Mouse (Mus musculus) gastrocnemius, postnatal 36 days (tissue): ENCODE results near the gene Dnaaf2. TPM values are rescaled to one million over a fixed set of nuclear protein-coding genes. Genes with fewer than 3 reads are reported as not detected.

Source experiments
- DNase-seq, 2 experiments: peaks; one replicate each; pipeline ENCODE4 v3.0.0; 2022
- intact Hi-C: fragments of 180-260 bp; cut with DNase I; formaldehyde crosslinking; loops from one replicate; pipeline ENCODE4 v1.15.1; 2025
- long read RNA-seq, 2 experiments: library from polyadenylated mRNA; stranded (forward); transcript quantifications; one replicate each; pipeline ENCODE4 v2.0.0; 2021
- total RNA-seq, 2 experiments: library from RNA; stranded (reverse); gene quantifications; 2 replicates each; pipeline ENCODE4 v1.2.3; 2021

The Dnaaf2 gene
- under 1 TPM; 0.33 to 0.44 TPM for total RNA-seq
- long read RNA-seq, experiment 1, partial matches to known transcripts, result 0 of 4 reads
- long read RNA-seq, experiment 1, other reads (novel, unspliced or antisense), result 0 of 4 reads
- long read RNA-seq, experiment 2, partial matches to known transcripts, result 0 of 4 reads
- long read RNA-seq, experiment 2, other reads (novel, unspliced or antisense), result 0 of 4 reads

DNA sequence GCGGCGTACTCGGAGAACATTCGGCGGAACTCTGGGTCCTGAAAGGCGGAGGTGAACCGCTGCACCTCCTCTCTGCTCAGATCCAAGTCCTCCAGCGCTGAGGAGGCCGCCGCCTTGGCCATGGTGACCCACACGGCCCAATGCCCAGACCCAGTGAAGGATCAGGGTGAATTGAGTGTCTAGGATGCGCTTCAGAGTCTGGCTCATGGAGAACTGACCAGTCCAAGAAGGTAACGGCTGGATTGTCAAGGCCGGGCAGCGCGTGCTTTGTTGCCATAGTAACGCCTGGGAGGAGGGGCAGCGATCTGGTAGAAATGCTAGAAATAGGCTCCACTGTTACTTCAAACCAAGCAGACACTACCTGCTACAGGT lies at the start of gene Dnaaf2:
TSS of gene Dnaaf2 (minus strand) at position 266 of the 372 bp plus-strand sequence.
- peak; percentile 15 to 40 for DNase-seq
- intact Hi-C loops, result no loop called here

DNA sequence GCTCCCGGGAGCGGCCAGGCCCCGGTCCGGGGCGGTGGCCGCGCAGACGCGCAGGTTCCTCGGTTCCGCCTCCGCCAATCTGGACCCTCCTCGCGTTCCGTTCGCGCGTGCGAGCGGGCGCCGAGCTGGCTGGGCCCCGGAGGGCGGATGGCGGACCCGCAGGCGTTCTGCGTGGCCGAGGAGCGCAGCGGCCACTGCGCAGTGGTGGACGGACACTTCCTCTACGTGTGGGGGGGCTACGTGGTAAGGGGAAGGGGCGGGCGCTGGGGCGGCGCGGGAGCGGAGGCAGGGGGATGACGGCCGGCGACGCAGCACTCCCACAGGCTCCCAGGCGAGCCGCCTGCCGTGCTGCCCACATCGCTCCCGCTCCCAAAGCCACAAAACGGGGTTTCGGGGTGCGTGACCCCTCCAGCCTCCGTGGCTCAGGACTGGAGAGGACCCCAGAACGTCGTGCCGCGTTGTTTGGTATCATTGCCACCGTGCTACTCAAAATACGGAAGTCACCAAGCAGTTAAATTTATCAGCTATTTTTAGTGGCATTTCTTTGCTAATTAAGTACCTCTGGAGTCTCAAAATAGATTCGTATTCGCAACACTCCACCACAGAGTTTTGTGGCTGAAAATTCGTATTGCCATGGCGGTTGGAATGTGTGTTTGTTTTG lies 43.7 kb upstream of the Dnaaf2 start:
- peak; percentile 62 to 69 for DNase-seq
- intact Hi-C loops, result loop anchor here (5.0 kb wide), 1 partner anchor 55 kb away; the partner anchor contains the start of gene Klhdc2

DNA sequence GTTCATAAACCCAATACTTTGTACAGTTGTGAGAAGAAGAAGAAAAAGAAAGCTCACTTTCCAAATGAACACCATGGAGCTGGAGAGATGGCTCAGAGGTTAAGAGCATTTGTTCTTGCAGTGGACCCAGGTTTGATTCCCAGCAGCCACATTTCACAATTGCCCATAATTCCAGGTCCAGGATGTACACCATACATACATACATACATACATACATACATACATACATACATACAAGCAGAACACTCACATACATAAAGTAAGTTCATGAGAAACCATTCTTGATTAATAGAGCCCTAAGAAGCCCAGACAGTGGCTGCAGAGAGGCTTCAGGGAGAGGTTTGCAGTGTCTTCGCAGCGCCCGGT lies 43.2 kb upstream of the Dnaaf2 start:
- DNase-seq, result no peak
- intact Hi-C loops, result loop anchor here (5.0 kb wide), 1 partner anchor 56 kb away; the partner anchor contains the start of gene Klhdc2

DNA sequence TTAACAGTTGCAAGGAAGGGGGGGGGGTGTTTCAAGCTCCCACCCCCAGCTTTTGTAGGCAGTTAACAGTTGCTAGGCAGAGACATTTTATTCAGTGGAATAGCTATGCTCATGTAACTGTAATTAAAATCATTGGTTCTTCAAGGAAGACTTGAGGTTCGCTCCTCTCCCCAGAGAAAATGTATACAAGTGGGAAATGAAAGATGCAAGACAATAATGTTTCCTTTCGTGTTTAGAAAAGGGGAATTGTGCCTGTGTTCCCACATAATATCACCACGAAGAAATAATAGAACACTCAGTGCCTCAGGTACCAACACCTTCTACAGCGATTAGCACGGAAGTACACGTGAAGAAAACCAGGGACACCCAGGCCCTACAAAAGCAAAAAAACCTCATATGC lies 42.6 kb upstream of the Dnaaf2 start, which contains the start of gene Klhdc1:
TSS of gene Klhdc1 (plus strand) at position 301 of the 400 bp plus-strand sequence.
- no peak for DNase-seq
- intact Hi-C loops, result loop anchor here (5.0 kb wide), 1 partner anchor 56 kb away; the partner anchor contains the start of gene Klhdc2

DNA sequence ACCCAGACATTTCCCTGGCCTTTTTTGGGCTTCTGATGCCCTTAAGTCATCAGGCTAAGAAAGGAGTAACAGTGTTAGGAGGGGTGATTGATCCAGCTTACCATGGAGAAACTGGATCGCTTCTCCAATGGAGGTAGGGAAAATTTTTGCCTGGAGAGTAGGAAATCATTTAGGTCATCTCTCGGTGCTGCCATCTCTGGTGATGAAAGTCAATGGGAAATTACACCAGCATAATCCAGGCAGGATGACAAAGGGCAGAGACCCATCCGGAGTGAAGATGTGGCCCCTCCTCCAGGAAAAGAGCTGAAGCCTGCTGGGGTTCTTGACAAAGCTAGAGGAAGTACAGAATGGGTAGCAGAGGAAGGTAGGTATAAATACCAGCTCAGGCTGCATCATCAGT lies 40.1 kb upstream of the Dnaaf2 start:
- intact Hi-C loops, result loop anchor here (5.0 kb wide), 1 partner anchor 44 kb away; no protein-coding TSS in a partner anchor
- no peak for DNase-seq

DNA sequence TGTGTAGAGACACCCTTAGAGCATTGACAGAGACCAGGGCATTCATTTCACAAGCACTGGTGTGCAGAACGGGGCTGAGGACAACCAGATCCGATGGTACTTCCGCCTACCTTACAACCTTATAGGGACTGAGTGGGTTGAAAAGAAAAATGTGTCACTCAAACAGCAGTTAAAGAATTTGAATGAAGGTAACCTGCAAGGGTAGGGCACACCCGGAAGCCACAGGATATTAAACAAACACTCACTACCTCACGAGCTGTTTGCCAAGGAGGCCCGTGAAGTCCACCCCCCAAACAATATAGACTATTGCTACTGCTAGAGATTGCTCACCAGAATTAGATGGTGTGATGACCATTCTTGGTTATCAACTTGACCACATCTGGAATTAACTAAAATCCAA lies 37.6 kb upstream of the Dnaaf2 start:
- intact Hi-C loops, result loop anchor here (5.0 kb wide), 1 partner anchor 47 kb away; no protein-coding TSS in a partner anchor
- no peak for DNase-seq

DNA sequence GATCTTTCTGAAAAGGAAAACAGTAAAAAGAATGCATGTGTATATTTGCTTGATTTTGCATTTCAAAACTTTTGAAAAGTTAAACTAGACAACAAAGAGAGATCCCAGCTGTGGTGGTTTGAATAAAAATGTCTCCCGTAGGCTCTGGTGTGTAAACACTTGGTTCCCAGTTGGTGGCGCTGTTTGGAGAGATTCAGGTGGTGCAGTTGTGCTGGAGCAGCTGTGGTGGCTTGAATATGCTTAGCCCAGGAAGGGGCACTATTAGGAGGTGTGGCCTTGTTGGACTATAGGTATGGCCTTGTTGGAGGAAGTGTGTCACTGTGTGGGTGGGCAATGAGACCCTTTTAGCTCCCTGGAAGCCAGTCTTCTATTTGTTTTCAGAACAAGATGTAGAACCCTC lies 31.0 kb upstream of the Dnaaf2 start:
- DNase-seq, result no peak
- intact Hi-C loops, result no loop called here

DNA sequence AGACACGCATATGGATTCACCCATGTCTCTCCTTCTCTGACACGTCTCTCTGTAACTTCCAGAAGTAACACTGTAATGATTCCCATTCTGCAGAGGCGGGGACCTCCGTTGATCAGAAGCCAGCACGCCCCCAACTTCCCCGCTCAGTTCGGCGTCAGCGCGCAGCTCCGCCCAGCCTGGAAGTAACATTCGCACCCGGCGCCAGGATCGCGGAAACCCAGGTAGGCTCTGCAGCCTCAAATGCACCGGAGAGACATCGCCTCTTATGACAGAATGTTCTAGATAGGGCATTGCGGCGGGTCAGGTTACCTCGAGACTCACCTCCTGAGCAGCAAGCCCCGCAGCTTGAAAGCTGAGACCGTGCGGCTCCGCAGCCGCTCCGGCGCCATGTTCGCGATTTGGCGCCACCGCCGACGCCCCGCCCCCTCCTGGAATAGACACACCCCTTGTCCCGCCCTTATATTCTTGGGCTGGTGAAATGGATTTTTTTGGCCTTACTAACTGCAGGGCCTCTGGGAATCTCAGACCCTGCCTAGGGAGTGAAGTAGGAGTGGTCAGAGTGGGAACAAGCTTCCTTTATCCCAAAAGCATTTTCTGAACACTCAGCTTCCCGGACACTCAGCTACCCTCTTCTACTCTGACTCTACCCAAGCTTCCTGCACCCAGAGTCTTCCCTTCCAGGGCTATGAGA lies 29.7 kb upstream of the Dnaaf2 start, which contains the start of gene Pole2:
TSS of gene Pole2 (minus strand) at position 420 of the 691 bp plus-strand sequence.
- intact Hi-C loops, result no loop called here

DNA sequence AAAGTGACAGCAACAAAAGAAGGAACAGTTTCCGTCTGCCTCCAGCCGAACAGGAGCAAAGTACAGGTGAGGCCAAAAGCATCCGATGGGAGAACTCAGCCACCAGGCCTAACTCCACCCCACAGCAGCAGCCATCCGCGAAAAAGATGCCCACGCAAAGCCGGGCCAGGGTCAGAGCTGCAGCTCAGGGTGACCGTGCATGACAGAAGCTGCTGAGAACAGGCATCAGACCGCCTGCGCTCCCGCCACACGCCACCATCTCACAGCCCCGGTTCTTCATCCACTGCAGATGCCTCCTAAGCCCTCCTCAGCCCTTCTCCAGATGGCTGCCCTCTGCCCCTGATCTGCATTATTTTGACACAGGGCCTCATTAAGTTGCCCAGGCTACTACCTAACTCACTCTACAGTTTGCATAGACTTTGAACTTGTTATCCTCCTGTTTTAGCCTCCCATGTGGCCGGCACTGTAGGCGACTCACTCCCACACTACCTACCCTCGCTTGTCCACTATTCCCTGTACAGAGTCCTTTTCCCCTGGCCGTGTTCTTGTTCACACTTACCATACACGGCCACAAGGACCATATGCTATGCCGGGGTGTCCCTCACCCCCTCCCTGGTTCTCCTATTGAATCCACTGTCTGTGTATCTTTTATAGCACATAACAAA lies 22.5 kb upstream of the Dnaaf2 start:
- DNase-seq, result no peak
- intact Hi-C loops, result no loop called here

More for the DNA sequence above, 29.7 kb upstream of the Dnaaf2 start, which contains the start of gene Pole2:
- peak; percentile 87 to 90 for DNase-seq

DNA sequence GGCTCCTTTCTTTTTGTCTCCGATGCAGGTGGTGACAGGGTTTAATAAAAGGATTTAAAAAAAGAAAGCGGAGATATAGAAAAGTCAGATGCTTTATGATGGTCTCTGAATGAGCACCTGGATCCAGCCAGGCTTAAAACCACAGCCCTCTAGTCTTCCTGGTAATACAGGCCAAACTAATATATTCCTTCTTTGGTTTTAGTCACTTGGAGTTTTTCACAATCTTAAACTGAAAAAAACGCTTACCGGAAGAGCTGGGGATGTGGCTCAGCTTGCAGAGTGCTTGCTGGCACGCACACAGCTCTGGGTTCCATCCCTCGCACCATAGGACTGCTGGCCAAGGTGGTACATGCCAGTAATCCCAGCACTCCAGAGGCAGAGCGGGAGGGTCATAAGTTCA lies 18.4 kb upstream of the Dnaaf2 start:
- no peak for DNase-seq
- intact Hi-C loops, result no loop called here

DNA sequence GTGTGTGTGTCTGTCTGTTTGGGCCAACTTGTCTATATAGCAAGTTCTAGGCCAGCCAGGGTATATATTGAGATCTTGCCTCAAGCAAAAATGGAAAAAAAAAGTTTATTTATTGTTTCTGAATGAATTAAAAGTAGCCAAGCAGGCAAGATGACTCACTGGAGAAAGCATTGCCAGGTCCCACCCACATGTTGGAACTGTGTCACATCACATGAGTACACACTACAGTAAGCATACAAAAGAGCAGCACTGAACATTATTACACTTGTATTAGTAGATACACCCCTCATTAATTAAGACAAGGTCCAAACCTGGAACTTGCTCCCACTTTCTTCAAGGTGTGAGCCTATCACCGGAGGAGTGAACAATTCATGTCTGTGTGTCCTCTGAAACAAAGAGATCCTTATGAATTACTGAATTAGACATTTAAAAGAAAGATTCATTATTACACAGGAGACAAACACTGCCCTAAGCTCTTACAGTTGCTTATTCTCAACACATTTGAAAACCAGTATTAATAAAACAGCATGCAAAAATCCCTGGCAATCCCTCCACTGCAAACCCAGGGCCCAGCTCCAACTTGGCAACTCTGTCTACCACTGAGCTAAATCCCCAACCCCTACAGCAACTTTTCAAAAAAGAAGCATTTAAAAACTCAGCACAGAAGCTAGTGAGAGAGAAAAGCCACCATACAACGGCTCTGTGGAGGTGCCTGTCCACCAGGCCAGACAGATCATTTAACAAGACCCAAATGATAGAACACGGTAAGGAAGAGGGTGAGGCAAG lies 17.0 kb upstream of the Dnaaf2 start:
- intact Hi-C loops, result loop anchor here (5.0 kb wide), 2 partner anchors 97 to 117 kb away; no protein-coding TSS in a partner anchor
- peak; percentile 57 to 72 for DNase-seq

DNA sequence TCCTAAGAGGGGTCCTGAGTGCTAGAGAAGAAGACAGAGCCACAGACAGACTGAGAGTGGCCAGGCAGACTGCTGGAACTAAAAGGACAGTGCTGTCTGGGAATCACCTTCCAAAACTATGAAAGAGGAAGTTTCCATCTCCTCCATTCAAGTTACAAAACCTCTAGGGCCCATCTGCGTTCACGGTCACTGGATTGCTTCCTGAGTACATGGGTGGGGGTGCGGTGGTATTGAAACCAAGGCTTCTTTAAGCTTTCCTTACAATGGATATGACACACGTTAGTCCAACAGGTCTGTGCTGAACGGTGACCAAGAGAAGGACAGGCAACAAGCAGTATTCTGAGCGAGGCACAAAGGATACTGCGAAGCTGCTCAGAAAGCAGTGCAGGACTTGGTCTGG lies 16.2 kb upstream of the Dnaaf2 start:
- DNase-seq, result no peak
- intact Hi-C loops, result loop anchor here (5.0 kb wide), 2 partner anchors 98 to 118 kb away; no protein-coding TSS in a partner anchor

DNA sequence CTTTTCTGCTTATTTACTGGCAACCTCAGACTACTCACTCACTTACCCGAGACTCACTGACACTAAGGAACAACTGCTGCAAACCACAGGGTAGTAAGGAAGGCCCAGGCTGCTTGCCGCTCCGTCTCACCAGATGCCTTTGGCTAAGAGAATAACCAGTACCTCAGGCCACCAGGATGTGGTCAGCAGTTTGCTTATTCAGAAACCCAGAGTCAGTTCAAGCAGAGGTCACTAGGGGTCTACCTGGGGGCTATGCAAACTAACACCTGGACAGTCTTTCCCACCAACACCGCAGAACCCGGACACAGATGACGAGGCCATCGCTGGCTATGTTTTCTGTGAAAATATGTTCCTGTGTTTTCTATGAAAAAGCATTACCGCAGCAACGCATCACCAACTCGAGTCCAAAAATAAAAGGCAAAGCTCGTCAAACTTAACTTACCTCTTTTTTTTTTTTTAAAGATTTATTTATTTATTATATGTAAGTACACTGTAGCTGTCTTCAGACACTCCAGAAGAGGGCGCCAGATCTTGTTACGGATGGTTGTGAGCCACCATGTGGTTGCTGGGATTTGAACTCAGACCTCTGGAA lies 15.1 kb upstream of the Dnaaf2 start:
- DNase-seq, result no peak
- intact Hi-C loops, result loop anchor here (5.0 kb wide), 2 partner anchors 99 to 119 kb away; no protein-coding TSS in a partner anchor

DNA sequence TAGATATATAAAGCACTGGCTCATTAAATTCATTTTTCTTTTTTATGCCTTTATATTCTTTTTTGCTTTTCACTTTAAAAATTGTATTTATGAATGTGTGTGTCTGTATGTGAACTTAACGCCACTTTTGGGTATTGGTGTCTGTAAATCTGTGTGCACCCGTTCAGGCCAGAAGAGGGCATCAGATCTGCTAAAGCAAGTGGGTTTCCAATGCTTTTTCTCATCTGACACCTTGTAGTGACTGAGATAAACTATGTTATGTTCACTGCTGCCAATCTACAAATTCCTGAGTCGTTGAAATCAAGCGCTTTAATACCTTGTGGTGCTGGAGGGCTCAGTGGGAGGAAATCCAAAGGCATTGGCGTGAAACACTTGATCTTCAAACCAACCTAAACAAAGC lies 12.8 kb upstream of the Dnaaf2 start:
- no peak for DNase-seq
- intact Hi-C loops, result loop anchor here (5.0 kb wide), 2 partner anchors 101 to 121 kb away; no protein-coding TSS in a partner anchor

DNA sequence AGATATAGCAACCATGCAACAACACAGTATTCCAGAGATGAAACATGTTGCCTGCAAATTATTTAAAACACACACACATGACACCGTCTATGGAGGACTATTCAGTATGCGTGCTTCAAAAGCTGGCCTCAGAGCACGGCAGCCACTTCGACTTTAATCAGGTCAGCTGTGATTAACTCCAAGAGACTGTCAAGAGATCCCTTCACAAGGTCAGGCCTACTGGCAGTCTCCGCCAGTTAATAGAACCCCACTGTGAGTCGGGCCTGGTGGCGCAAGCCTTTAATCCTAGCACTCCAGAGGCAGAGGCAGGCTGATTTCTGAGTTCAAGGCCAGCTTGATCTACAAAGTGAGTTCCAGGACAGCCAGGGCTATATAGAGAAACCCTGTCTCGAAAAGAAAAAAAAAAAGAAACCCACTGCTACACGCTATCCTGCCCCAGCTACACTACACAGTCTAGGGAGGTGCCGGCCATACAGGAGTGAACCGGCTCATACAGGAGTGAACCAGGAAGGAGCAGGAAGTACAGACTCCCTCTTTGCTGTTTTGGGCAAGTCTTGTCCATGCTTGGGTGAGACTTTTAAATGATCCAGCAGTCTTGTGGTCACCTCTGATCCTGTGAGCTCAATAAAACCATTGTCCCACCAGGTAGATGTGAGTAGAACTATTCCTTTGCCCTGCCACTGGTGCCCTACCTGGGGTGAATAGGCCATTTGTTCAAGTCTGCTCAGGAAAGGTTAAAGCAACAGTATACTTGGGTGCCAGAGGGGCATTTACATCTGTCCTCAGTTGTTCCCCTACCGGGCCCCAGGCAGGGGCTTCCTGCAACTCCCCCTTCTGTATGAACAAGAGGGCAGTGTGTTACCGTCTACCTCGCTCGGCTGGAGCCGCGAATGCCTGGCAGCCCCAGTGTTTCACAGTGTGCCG lies 12.1 kb upstream of the Dnaaf2 start:
- intact Hi-C loops, result loop anchor here (5.0 kb wide), 2 partner anchors 102 to 122 kb away; no protein-coding TSS in a partner anchor
- DNase-seq, result no peak

DNA sequence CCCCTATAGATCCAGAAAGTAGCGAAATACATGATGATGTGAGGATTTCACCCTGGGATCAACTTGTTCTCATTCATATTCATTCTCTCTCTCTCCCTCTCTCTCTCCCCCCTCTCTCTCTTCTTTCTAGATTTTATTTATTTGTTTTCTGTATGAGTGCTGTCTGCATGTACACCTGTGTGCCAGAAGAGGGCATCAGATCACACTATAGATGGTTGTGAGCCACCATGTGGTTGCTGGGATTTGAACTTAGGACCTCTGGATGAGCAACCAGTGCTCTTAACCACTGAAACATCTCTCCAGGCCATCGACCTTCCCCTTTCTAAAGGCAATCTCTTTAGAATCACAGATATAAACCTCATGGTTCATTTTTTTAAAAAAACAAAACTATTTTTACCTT lies 10.3 kb upstream of the Dnaaf2 start:
- no peak for DNase-seq
- intact Hi-C loops, result no loop called here

DNA sequence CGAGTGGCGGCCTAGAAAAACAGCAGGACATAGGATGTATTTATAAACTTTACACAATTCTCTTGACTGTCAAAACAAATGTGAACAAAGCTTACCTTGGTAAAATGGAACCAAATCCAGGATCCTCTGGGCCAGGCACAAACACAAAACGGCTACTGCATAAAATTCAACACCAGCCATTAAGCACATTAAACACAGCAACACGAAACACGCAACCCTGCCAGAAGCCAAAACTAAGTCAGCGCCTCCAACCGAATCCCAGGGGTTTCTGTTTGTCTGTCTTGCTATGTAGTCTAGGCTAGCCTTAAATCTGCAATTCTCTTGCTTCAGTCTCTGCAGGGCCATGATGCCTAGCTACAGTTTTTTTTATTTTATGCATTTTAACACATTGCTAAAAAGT lies 9.7 kb upstream of the Dnaaf2 start:
- intact Hi-C loops, result no loop called here
- DNase-seq, result no peak

DNA sequence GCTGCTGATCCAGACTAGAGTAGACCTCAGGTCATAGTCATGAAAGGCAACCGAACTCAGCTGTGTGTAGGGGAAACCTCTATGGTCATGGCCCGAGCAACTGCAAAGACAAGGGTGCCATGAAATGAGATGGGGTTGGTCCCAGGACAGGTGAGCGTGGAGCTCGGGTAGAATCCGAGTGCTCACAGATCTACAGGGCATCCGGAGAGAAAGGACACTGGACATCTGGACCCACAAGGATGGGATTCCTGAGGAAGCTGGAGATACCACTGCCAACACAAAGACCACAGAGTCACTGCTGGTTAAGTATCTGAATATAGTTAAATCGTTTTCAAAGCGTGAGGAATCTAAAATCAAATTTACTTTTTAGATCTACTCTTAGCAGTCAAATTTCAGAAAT lies 9.2 kb upstream of the Dnaaf2 start:
- no peak for DNase-seq
- intact Hi-C loops, result no loop called here
